Mouse (Mus musculus): ENCODE results near the gene Ccdc57. TPM values are rescaled to one million over a fixed set of nuclear protein-coding genes. Genes with fewer than 3 reads are reported as not detected.

Gene Ccdc57
- polyA plus RNA-seq, 1 experiment, result 1.7 TPM

GRCm38 (mm10) chr11:120938795-120939194 lies 6.1 kb upstream of the Ccdc57 start:
- no peak for DNase-seq
- Histone ChIP-seq H3K27me3 (ENCODE audit: control insufficient read depth, insufficient read depth, low read length) (no peaks in the 10 kb centered on the region), H3K4me3 (ENCODE audit: control insufficient read depth, insufficient read depth, low read length) (no peak overlapping the region), H3K27ac (ENCODE audit: control insufficient read depth, insufficient read depth, low read length) (no peak overlapping the region), H3K36me3 (ENCODE audit: control insufficient read depth, insufficient read depth, low read length) (no peaks in the 10 kb centered on the region), H3K4me1 (replicated peaks; ENCODE audit: control insufficient read depth, insufficient read depth, low read length) (0 out of 2 replicates have a peak, but pooled peaks cover 4% of the 10 kb centered on the region)
- WGBS, result 34% methylated on average over 4 of the region's 4 CpGs
- TF ChIP-seq CTCF (IDR thresholded peaks at IDR 0.05; ENCODE audit: borderline replicate concordance, control insufficient read depth, extremely low read depth, insufficient read depth, low read length, poor library complexity) (no peak), POLR2A (IDR thresholded peaks at IDR 0.05; ENCODE audit: control insufficient read depth, extremely low read depth, insufficient read depth, low read length, poor library complexity) (no peak)

DNA sequence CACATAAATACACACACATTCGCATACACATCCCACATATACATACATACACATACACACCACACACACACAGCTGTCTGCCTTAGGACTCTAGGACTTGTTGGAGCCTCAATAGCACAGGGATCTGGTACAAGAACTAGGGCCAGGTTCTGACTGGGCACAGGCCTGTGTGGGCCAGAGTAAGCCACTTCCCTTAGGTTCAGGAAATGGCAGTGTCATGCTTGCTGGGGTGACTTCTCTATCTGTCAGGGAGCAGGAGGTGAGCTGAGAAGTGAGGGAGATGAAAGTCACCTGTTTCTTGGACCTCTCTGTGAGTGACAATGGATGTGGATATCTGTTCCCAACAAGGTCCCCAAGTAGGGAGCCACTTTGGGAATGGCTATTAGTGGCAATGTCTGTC lies 5.3 kb upstream of the Ccdc57 start:
- H3K4me1 ChIP-seq (replicated peaks; ENCODE audit: control insufficient read depth, insufficient read depth, low read length), result peaks cover 8% of the 10 kb centered on the region
- H3K27ac ChIP-seq (ENCODE audit: control insufficient read depth, insufficient read depth, low read length), result no peak overlapping the region
- no peak for DNase-seq
- TF ChIP-seq CTCF (IDR thresholded peaks at IDR 0.05; ENCODE audit: borderline replicate concordance, control insufficient read depth, extremely low read depth, insufficient read depth, low read length, poor library complexity) (no peak), POLR2A (IDR thresholded peaks at IDR 0.05; ENCODE audit: control insufficient read depth, extremely low read depth, insufficient read depth, low read length, poor library complexity) (no peak)
- H3K4me3 ChIP-seq (ENCODE audit: control insufficient read depth, insufficient read depth, low read length), result no peak overlapping the region
- 89% methylated on average over 1 of the region's 1 CpGs for WGBS
- H3K27me3 ChIP-seq (ENCODE audit: control insufficient read depth, insufficient read depth, low read length), result no peaks in the 10 kb centered on the region
- H3K36me3 ChIP-seq (ENCODE audit: control insufficient read depth, insufficient read depth, low read length), result no peaks in the 10 kb centered on the region

DNA sequence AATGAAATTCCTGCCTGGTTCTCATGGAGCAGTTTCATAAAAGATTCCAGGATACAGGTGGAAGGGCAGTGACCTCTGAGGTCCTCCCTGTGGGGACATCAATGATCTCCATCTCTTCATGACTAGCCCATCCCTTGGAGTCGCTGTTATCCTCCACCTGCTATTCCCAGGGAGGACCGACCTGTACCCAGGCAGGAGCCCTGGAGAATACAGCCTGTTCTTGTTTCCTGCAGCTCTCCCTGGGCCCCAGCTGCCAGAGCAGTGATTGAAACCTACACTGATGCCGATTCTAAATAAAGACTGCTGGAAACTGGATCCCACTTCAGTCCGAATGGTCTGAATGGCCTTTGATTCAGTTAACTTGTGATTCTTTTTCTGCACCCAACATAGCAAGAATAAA lies 1.2 kb downstream of the Ccdc57 start:
- DNase-seq, result no peak
- Histone ChIP-seq H3K27ac (ENCODE audit: control insufficient read depth, insufficient read depth, low read length) (no peak overlapping the region), H3K4me1 (replicated peaks; ENCODE audit: control insufficient read depth, insufficient read depth, low read length) (peaks cover 11% of the 10 kb centered on the region), H3K27me3 (ENCODE audit: control insufficient read depth, insufficient read depth, low read length) (no peaks in the 10 kb centered on the region), H3K36me3 (ENCODE audit: control insufficient read depth, insufficient read depth, low read length) (no peaks in the 10 kb centered on the region), H3K4me3 (ENCODE audit: control insufficient read depth, insufficient read depth, low read length) (no peak overlapping the region)
- no peak for TF ChIP-seq CTCF (IDR thresholded peaks at IDR 0.05; ENCODE audit: borderline replicate concordance, control insufficient read depth, extremely low read depth, insufficient read depth, low read length, poor library complexity)
- no peak for TF ChIP-seq POLR2A (IDR thresholded peaks at IDR 0.05; ENCODE audit: control insufficient read depth, extremely low read depth, insufficient read depth, low read length, poor library complexity)
- 96% methylated on average over 4 of the region's 4 CpGs for WGBS

DNA sequence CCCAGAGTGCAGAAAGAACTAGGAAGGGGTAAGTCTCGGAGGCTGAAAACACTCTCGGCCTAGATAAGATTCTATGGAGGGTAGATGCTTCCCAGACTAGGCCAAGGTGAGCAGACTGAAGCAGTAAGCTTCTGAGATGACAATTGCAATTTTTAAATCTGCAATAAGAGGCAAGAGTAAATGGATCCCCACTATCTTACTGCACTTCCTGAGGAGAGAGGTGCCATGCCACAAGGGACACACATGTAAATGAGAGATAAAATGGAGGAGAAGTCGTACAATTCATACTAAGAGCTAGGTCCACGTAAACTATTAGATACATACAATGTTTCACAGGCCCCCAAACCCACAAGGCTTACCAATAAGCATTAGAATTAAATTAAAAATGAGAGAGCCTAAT lies 4.2 kb downstream of the Ccdc57 start:
- no peak for TF ChIP-seq CTCF (IDR thresholded peaks at IDR 0.05; ENCODE audit: borderline replicate concordance, control insufficient read depth, extremely low read depth, insufficient read depth, low read length, poor library complexity)
- TF ChIP-seq POLR2A (IDR thresholded peaks at IDR 0.05; ENCODE audit: control insufficient read depth, extremely low read depth, insufficient read depth, low read length, poor library complexity), result no peak
- no peaks in the 10 kb centered on the region for H3K36me3 ChIP-seq (ENCODE audit: control insufficient read depth, insufficient read depth, low read length)
- H3K4me3 ChIP-seq (ENCODE audit: control insufficient read depth, insufficient read depth, low read length), result no peak overlapping the region
- H3K27ac ChIP-seq (ENCODE audit: control insufficient read depth, insufficient read depth, low read length), result no peak overlapping the region
- no peaks in the 10 kb centered on the region for H3K27me3 ChIP-seq (ENCODE audit: control insufficient read depth, insufficient read depth, low read length)
- DNase-seq, result no peak
- WGBS, result 96% methylated on average over 4 of the region's 4 CpGs
- peaks cover 11% of the 10 kb centered on the region for H3K4me1 ChIP-seq (replicated peaks; ENCODE audit: control insufficient read depth, insufficient read depth, low read length)

GRCm38 (mm10) chr11:120922528-120922927 lies 10.1 kb downstream of the Ccdc57 start:
- no peak overlapping the region for H3K27ac ChIP-seq (ENCODE audit: control insufficient read depth, insufficient read depth, low read length)
- no peak for DNase-seq

DNA sequence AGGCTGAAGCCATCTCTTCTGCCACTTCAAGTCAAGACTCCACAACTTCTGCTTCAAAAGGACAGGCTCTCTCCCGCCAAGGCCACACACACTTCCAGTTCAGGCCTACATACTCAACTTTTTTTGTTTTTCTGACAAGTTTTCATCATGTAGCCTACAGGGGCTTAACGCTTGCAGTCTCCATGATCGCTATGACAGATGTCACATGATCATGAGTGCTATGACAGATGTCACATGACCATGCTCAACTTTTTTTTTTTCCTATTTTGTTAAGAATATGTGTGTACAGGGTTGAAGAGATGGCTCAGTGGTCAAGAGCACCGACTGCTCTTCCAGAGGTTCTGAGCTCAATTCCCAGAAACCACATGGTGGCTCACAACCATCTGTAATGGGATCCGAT lies 14.9 kb downstream of the Ccdc57 start:
- Histone ChIP-seq H3K4me1 (replicated peaks; ENCODE audit: control insufficient read depth, insufficient read depth, low read length) (peaks cover 3% of the 10 kb centered on the region), H3K27ac (ENCODE audit: control insufficient read depth, insufficient read depth, low read length) (no peak overlapping the region), H3K27me3 (ENCODE audit: control insufficient read depth, insufficient read depth, low read length) (no peaks in the 10 kb centered on the region), H3K4me3 (ENCODE audit: control insufficient read depth, insufficient read depth, low read length) (no peak overlapping the region), H3K36me3 (ENCODE audit: control insufficient read depth, insufficient read depth, low read length) (no peaks in the 10 kb centered on the region)
- TF ChIP-seq POLR2A (IDR thresholded peaks at IDR 0.05; ENCODE audit: control insufficient read depth, extremely low read depth, insufficient read depth, low read length, poor library complexity), result no peak
- no peak for TF ChIP-seq CTCF (IDR thresholded peaks at IDR 0.05; ENCODE audit: borderline replicate concordance, control insufficient read depth, extremely low read depth, insufficient read depth, low read length, poor library complexity)
- DNase-seq, result no peak
- WGBS, result 96% methylated on average over 5 of the region's 5 CpGs

More at GRCm38 (mm10) chr11:120922528-120922927, 10.1 kb downstream of the Ccdc57 start:
- Histone ChIP-seq H3K36me3 (ENCODE audit: control insufficient read depth, insufficient read depth, low read length) (no peaks in the 10 kb centered on the region), H3K4me3 (ENCODE audit: control insufficient read depth, insufficient read depth, low read length) (no peak overlapping the region), H3K27me3 (ENCODE audit: control insufficient read depth, insufficient read depth, low read length) (no peaks in the 10 kb centered on the region), H3K4me1 (replicated peaks; ENCODE audit: control insufficient read depth, insufficient read depth, low read length) (no peaks in the 10 kb centered on the region)
- over 99% methylated on average over 3 of the region's 3 CpGs for WGBS
- TF ChIP-seq POLR2A (IDR thresholded peaks at IDR 0.05; ENCODE audit: control insufficient read depth, extremely low read depth, insufficient read depth, low read length, poor library complexity) (no peak), CTCF (IDR thresholded peaks at IDR 0.05; ENCODE audit: borderline replicate concordance, control insufficient read depth, extremely low read depth, insufficient read depth, low read length, poor library complexity) (no peak)

DNA sequence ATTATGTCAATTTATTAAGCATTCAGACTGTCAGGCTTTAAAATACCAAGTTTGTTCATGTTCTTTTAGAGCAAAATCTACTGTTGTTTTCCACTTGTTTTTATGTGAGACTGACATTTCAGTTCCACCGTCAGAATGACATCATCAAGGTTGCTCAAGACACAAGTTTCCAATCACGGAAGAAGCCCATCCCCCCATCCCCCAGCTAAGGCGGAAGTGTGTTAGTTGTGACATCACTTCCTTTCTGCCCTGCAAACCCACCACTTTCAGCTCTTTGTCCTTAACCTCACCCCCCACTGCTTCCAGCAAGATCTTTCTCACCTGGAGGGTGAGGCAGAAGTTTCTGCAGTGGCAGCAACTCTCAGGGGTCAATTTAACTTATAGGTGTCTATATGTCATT lies 16.2 kb downstream of the Ccdc57 start:
- no peaks in the 10 kb centered on the region for H3K27me3 ChIP-seq (ENCODE audit: control insufficient read depth, insufficient read depth, low read length)
- peak overlapping the region; percentile 80 for H3K27ac ChIP-seq (ENCODE audit: control insufficient read depth, insufficient read depth, low read length)
- no peak for TF ChIP-seq CTCF (IDR thresholded peaks at IDR 0.05; ENCODE audit: borderline replicate concordance, control insufficient read depth, extremely low read depth, insufficient read depth, low read length, poor library complexity)
- no peak for TF ChIP-seq POLR2A (IDR thresholded peaks at IDR 0.05; ENCODE audit: control insufficient read depth, extremely low read depth, insufficient read depth, low read length, poor library complexity)
- peak; percentile 25 for DNase-seq
- no peak overlapping the region for H3K4me3 ChIP-seq (ENCODE audit: control insufficient read depth, insufficient read depth, low read length)
- H3K36me3 ChIP-seq (ENCODE audit: control insufficient read depth, insufficient read depth, low read length), result no peaks in the 10 kb centered on the region
- H3K4me1 ChIP-seq (replicated peaks; ENCODE audit: control insufficient read depth, insufficient read depth, low read length), result peaks cover 3% of the 10 kb centered on the region
- 48% methylated on average over 3 of the region's 3 CpGs for WGBS

Data from thymus, adult 2 months (tissue).